Mouse (Mus musculus) brain, embryonic 14.5 days (tissue): ENCODE results near the gene Car15. TPM values are rescaled to one million over a fixed set of nuclear protein-coding genes. Genes with fewer than 3 reads are reported as not detected.
A peak's percentile ranks its signal among the peaks of the same experiment; 100 is the strongest.

Source experiments
- DNase-seq: peaks from one replicate; pipeline ENCODE4 v3.0.0-alpha.2; 2011; ENCODE audit warnings: low read depth
- CTCF ChIP-seq: fragments of 200-500 bp; IDR thresholded peaks from 2 replicates; pipeline ENCODE4 v1.5.1; 2012; ENCODE audit warnings: inconsistent platforms, mild to moderate bottlenecking, moderate library complexity, borderline replicate concordance; ENCODE audit not compliant: insufficient read depth, insufficient read length; ENCODE audit errors: extremely low read depth
- POLR2A ChIP-seq: fragments of 200-500 bp; IDR thresholded peaks from 2 replicates; pipeline ENCODE4 v1.6.1; 2012; ENCODE audit warnings: mild to moderate bottlenecking, inconsistent platforms, borderline replicate concordance; ENCODE audit not compliant: poor library complexity, insufficient read depth, insufficient read length, severe bottlenecking; ENCODE audit errors: extremely low read depth
- polyA plus RNA-seq: library from polyadenylated mRNA; depleted of rRNA; stranded (reverse); fragments of >200 nt; gene quantifications from 2 replicates; pipeline ENCODE4 v1.2.3, GENCODE M21; 2012

Gene Car15
- polyA plus RNA-seq, 1 experiment, result 16.1 TPM

- TF ChIP-seq POLR2A, result no peak
- no peak for TF ChIP-seq CTCF
- DNase-seq, result no peak
Measured at GRCm38 (mm10) chr16:17853263-17853662, 15.1 kb upstream of the Car15 start.

- DNase-seq, result no peak
- no peak for TF ChIP-seq CTCF
- TF ChIP-seq POLR2A, result no peak
Measured at GRCm38 (mm10) chr16:17851860-17852259, 13.7 kb upstream of the Car15 start.

DNA sequence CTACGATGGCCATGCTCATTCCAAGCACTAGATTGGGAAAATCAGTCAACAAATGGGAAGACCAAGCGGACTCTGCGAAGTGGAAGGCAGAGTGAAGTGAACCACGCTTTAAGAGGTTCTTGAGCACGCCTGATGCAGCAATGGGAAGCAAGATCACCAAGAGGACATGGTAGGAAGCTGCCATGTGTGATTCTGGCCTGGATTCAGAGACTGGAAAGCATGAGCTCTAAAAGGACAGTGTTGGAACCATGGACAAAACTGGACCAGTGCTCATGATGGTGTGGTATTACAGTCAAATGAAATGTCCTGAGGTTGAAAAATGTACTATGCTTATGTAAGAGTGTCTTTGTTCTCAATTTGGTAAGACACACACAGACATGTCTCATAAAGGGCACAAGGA is 13.2 kb upstream of the Car15 start:
- TF ChIP-seq POLR2A (no peak), CTCF (no peak)
- DNase-seq, result no peak

DNA sequence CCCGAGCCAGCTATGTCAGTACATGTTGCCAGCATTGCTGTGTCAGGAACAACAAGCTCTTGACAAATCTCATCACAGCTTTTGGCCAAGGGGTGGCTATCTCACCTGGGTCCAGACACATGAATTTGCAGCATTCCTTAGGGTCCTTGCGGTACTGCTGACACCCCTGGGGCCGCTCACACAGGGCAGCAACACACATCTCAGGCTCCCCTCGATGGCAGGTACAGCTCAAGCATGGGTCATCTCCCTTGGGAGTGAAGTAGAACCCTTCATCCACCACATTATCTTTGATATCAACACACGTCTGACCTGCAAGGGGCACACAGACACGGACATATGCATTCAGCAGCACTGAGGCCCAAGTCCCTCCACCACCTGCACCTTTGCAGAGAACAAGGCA is 11.3 kb upstream of the Car15 start:
- no peak for DNase-seq
- no peak for TF ChIP-seq CTCF

GRCm38 (mm10) chr16:17848928-17849327 is 10.8 kb upstream of the Car15 start:
- TF ChIP-seq POLR2A (no peak), CTCF (peak; percentile 80; the same call in 1 of the 2 replicates)
- peak; percentile 87 for DNase-seq

GRCm38 (mm10) chr16:17848431-17848830 is 10.3 kb upstream of the Car15 start:
- TF ChIP-seq POLR2A (no peak), CTCF (no peak)
- DNase-seq, result no peak

GRCm38 (mm10) chr16:17843701-17844365 is 5.7 kb upstream of the Car15 start:
- no peak for TF ChIP-seq CTCF
- TF ChIP-seq POLR2A, result no peak
- no peak for DNase-seq

GRCm38 (mm10) chr16:17842437-17842836 is 4.3 kb upstream of the Car15 start:
- DNase-seq, result no peak
- TF ChIP-seq CTCF (no peak), POLR2A (no peak)

GRCm38 (mm10) chr16:17839976-17840375 is 1.8 kb upstream of the Car15 start:
- TF ChIP-seq CTCF, result no peak
- no peak for TF ChIP-seq POLR2A
- DNase-seq, result no peak

- DNase-seq, result no peak
- TF ChIP-seq CTCF, result no peak
- no peak for TF ChIP-seq POLR2A
Measured at GRCm38 (mm10) chr16:17835481-17835880, 2.7 kb downstream of the Car15 start.

- TF ChIP-seq CTCF (no peak), POLR2A (no peak)
- DNase-seq, result no peak
Measured at GRCm38 (mm10) chr16:17834543-17834942, 3.6 kb downstream of the Car15 start.

DNA sequence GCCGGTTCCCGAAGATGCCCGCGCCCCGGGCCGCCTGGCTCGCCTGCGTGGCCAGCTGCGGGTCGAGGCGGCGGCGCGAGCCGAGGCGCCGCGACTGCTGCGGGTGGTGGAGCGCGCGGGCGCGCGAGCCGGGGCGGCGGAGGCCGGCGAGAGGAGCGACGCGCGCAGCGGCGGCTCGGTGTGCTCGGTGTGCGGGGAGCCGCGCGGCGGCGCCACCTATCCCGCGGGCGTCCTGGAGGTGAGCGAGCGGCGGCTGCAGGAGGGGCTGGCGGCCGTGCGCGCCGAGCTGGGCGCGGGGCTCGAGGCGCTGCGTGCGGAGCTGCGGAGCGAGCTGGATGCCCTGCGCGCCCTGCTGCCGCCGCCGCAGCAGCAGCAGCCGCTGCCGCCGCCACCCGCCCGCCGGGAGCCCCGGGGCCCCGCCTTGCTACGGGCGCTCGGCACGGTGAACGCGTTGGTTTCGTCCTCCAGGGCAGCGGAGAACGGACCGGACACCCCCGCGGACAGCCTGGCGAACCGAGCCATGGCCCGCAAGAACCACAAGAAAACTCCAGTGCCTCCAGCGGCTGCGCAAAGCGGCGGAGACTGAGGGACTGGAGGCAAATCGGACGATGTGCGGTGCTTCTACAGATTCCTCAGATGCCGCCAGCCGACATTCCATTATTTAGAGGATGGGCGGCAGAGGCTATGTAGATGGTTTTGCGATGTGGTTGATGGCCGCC is 4.3 kb downstream of the Car15 start:
- DNase-seq, result peak; percentile 67
- TF ChIP-seq CTCF (no peak), POLR2A (peak; percentile 38)
